Mouse (Mus musculus) midbrain, embryonic 13.5 days (tissue): ENCODE measurements at regions not wholly inside any gene's neighbourhood (a gene's known extent, or its start where the extent isn't known, plus 50 kb on each side); places are given as distances from the start of the nearest gene placed in this dataset.

Source experiments
- ATAC-seq: fragments of 200-750 bp; cut with Nextera tagmentation; 2 replicates; pipeline ENCODE4 v1.8.0; 2017; ENCODE audit warnings: mild to moderate bottlenecking, moderate TSS enrichment, moderate library complexity
- H3K27ac ChIP-seq: fragments of 300-500 bp; sonication (generic); 2 replicates; pipeline ENCODE4 v1.5.1; 2015; ENCODE audit warnings: inconsistent platforms, mild to moderate bottlenecking, moderate library complexity
- H3K27me3 ChIP-seq: fragments of 300-500 bp; sonication (generic); 2 replicates; pipeline ENCODE4 v1.6.1; 2015; ENCODE audit warnings: mild to moderate bottlenecking, inconsistent platforms
- H3K36me3 ChIP-seq: fragments of 300-500 bp; sonication (generic); 2 replicates; pipeline ENCODE4 v1.6.1; 2015; ENCODE audit warnings: mild to moderate bottlenecking, inconsistent platforms
- H3K4me1 ChIP-seq: fragments of 300-500 bp; sonication (generic); replicated peaks from 2 replicates; pipeline ENCODE4 v1.6.1; 2015; ENCODE audit warnings: inconsistent platforms
- H3K4me2 ChIP-seq: fragments of 300-500 bp; sonication (generic); replicated peaks from 2 replicates; pipeline ENCODE4 v1.6.1; 2015; ENCODE audit warnings: moderate library complexity, mild to moderate bottlenecking, inconsistent platforms
- H3K4me3 ChIP-seq: fragments of 300-500 bp; sonication (generic); replicated peaks from 2 replicates; pipeline ENCODE4 v1.5.1; 2015; ENCODE audit warnings: mild to moderate bottlenecking, inconsistent platforms
- H3K9ac ChIP-seq: fragments of 300-500 bp; sonication (generic); replicated peaks from 2 replicates; pipeline ENCODE4 v1.6.1; 2015; ENCODE audit warnings: mild to moderate bottlenecking, inconsistent platforms
- H3K9me3 ChIP-seq: fragments of 300-500 bp; sonication (generic); 2 replicates; pipeline ENCODE4 v1.6.1; 2016; ENCODE audit warnings: mild to moderate bottlenecking, inconsistent platforms
- WGBS: fragments of 180-500 bp; shearing (Covaris S2); methylation state at CpG from one replicate; pipeline ENCODE4 v1.1.7; 2015; 5-methylcytosine and 5-hydroxymethylcytosine counted together

GRCm38 (mm10) chr17:94424811-94425210 lies 325.0 kb downstream of the Mettl4 start:
- no peak overlapping the region for H3K4me2 ChIP-seq
- H3K36me3 ChIP-seq: no peaks in the 10 kb centered on the region
- no peaks in the 10 kb centered on the region for H3K9me3 ChIP-seq
- no peak overlapping the region for H3K4me3 ChIP-seq
- H3K4me1 ChIP-seq: no peaks in the 10 kb centered on the region
- no peak for ATAC-seq
- H3K9ac ChIP-seq: no peak overlapping the region
- no peaks in the 10 kb centered on the region for H3K27me3 ChIP-seq
- 70% methylated on average over 2 of the region's 2 CpGs for WGBS
- no peak overlapping the region for H3K27ac ChIP-seq

GRCm38 (mm10) chr17:94382993-94383392 lies 366.8 kb downstream of the Mettl4 start:
- H3K4me2 ChIP-seq: no peak overlapping the region
- no peaks in the 10 kb centered on the region for H3K9me3 ChIP-seq
- no peaks in the 10 kb centered on the region for H3K36me3 ChIP-seq
- no peaks in the 10 kb centered on the region for H3K27me3 ChIP-seq
- no peaks in the 10 kb centered on the region for H3K4me1 ChIP-seq
- no peak overlapping the region for H3K27ac ChIP-seq
- H3K9ac ChIP-seq: no peak overlapping the region
- no peak overlapping the region for H3K4me3 ChIP-seq
- peak; percentile 58 for ATAC-seq
- 71% methylated on average over 2 of the region's 2 CpGs for whole genome bisulfite sequencing

- H3K4me1 ChIP-seq: no peaks in the 10 kb centered on the region
- 77% methylated on average over 2 of the region's 2 CpGs for WGBS
Observed at GRCm38 (mm10) chr17:94335688-94336087, 414.1 kb downstream of the Mettl4 start.

GRCm38 (mm10) chr17:94326179-94326578 lies 423.6 kb downstream of the Mettl4 start:
- Histone ChIP-seq H3K4me3 (no peak overlapping the region), H3K4me1 (no peaks in the 10 kb centered on the region), H3K9me3 (no peaks in the 10 kb centered on the region), H3K27ac (no peak overlapping the region), H3K36me3 (no peaks in the 10 kb centered on the region), H3K27me3 (no peaks in the 10 kb centered on the region), H3K4me2 (no peak overlapping the region), H3K9ac (no peak overlapping the region)
- 58% methylated on average over 2 of the region's 2 CpGs for WGBS
- ATAC-seq: no peak

More at GRCm38 (mm10) chr17:94335688-94336087, 414.1 kb downstream of the Mettl4 start:
- Histone ChIP-seq H3K4me2 (no peak overlapping the region), H3K36me3 (no peaks in the 10 kb centered on the region), H3K4me3 (no peak overlapping the region), H3K27me3 (no peaks in the 10 kb centered on the region), H3K9me3 (no peaks in the 10 kb centered on the region), H3K27ac (no peak overlapping the region), H3K9ac (no peak overlapping the region)
- ATAC-seq: peak; percentile 55; the same call in 1 of the 2 replicates

GRCm38 (mm10) chr17:94291221-94291620 lies 458.6 kb downstream of the Mettl4 start:
- Histone ChIP-seq H3K9me3 (no peaks in the 10 kb centered on the region), H3K9ac (no peak overlapping the region), H3K27me3 (no peaks in the 10 kb centered on the region), H3K4me3 (no peak overlapping the region), H3K4me2 (no peak overlapping the region), H3K4me1 (no peaks in the 10 kb centered on the region), H3K36me3 (no peaks in the 10 kb centered on the region), H3K27ac (no peak overlapping the region)
- ATAC-seq: no peak
- 94% methylated on average over 3 of the region's 3 CpGs for WGBS

GRCm38 (mm10) chr17:94287612-94288159 lies 462.1 kb downstream of the Mettl4 start:
- H3K9ac ChIP-seq: no peak overlapping the region
- H3K27me3 ChIP-seq: no peaks in the 10 kb centered on the region
- no peak overlapping the region for H3K4me3 ChIP-seq
- no peak overlapping the region for H3K4me2 ChIP-seq
- ATAC-seq: no peak
- no peaks in the 10 kb centered on the region for H3K4me1 ChIP-seq
- no peaks in the 10 kb centered on the region for H3K9me3 ChIP-seq
- H3K27ac ChIP-seq: no peak overlapping the region
- no peaks in the 10 kb centered on the region for H3K36me3 ChIP-seq
- 58% methylated on average over 3 of the region's 3 CpGs for WGBS

- Histone ChIP-seq H3K36me3 (no peaks in the 10 kb centered on the region), H3K9me3 (no peaks in the 10 kb centered on the region), H3K27me3 (no peaks in the 10 kb centered on the region), H3K4me1 (no peaks in the 10 kb centered on the region), H3K4me3 (no peak overlapping the region), H3K4me2 (no peak overlapping the region), H3K27ac (no peak overlapping the region), H3K9ac (no peak overlapping the region)
- no peak for ATAC-seq
Observed at GRCm38 (mm10) chr17:94276851-94277250, 473.0 kb downstream of the Mettl4 start.

- Histone ChIP-seq H3K27ac (no peak overlapping the region), H3K4me2 (no peak overlapping the region)
Observed at GRCm38 (mm10) chr17:94269756-94270155, 480.1 kb downstream of the Mettl4 start.

GRCm38 (mm10) chr17:94255666-94256065 lies 494.2 kb downstream of the Mettl4 start:
- no peak overlapping the region for H3K27ac ChIP-seq
- ATAC-seq: no peak

More at GRCm38 (mm10) chr17:94269756-94270155, 480.1 kb downstream of the Mettl4 start:
- Histone ChIP-seq H3K4me3 (no peak overlapping the region), H3K4me1 (no peaks in the 10 kb centered on the region), H3K9me3 (no peaks in the 10 kb centered on the region), H3K9ac (no peak overlapping the region), H3K27me3 (no peaks in the 10 kb centered on the region), H3K36me3 (no peaks in the 10 kb centered on the region)
- no peak for ATAC-seq

GRCm38 (mm10) chr17:94254801-94255200 lies 495.0 kb downstream of the Mettl4 start:
- Histone ChIP-seq H3K36me3 (no peaks in the 10 kb centered on the region), H3K27ac (no peak overlapping the region), H3K27me3 (no peaks in the 10 kb centered on the region), H3K9me3 (no peaks in the 10 kb centered on the region), H3K9ac (no peak overlapping the region), H3K4me2 (no peak overlapping the region), H3K4me3 (no peak overlapping the region), H3K4me1 (no peaks in the 10 kb centered on the region)
- 87% methylated on average over 3 of the region's 3 CpGs for WGBS
- ATAC-seq: no peak

More at GRCm38 (mm10) chr17:94255666-94256065, 494.2 kb downstream of the Mettl4 start:
- no peaks in the 10 kb centered on the region for H3K9me3 ChIP-seq
- H3K4me3 ChIP-seq: no peak overlapping the region
- H3K4me1 ChIP-seq: no peaks in the 10 kb centered on the region
- H3K27me3 ChIP-seq: no peaks in the 10 kb centered on the region
- H3K9ac ChIP-seq: no peak overlapping the region
- H3K36me3 ChIP-seq: no peaks in the 10 kb centered on the region
- no peak overlapping the region for H3K4me2 ChIP-seq

- no peak for ATAC-seq
- no peaks in the 10 kb centered on the region for H3K4me1 ChIP-seq
- H3K36me3 ChIP-seq: no peaks in the 10 kb centered on the region
- no peaks in the 10 kb centered on the region for H3K9me3 ChIP-seq
- H3K4me3 ChIP-seq: no peak overlapping the region
- H3K27ac ChIP-seq: no peak overlapping the region
- no peak overlapping the region for H3K9ac ChIP-seq
- WGBS: 90% methylated on average over 1 of the region's 1 CpGs
- no peaks in the 10 kb centered on the region for H3K27me3 ChIP-seq
- H3K4me2 ChIP-seq: no peak overlapping the region
Observed at GRCm38 (mm10) chr17:94243821-94244220, 506.0 kb downstream of the Mettl4 start.

GRCm38 (mm10) chr17:94226136-94226535 lies 523.7 kb downstream of the Mettl4 start:
- Histone ChIP-seq H3K9me3 (no peaks in the 10 kb centered on the region), H3K4me1 (no peaks in the 10 kb centered on the region), H3K36me3 (no peaks in the 10 kb centered on the region), H3K9ac (no peak overlapping the region), H3K4me3 (no peak overlapping the region), H3K27ac (no peak overlapping the region), H3K27me3 (no peaks in the 10 kb centered on the region), H3K4me2 (no peak overlapping the region)
- no peak for ATAC-seq
- 77% methylated on average over 3 of the region's 3 CpGs for WGBS
